Mouse (Mus musculus): Measurements from ENCODE around the gene Ccs. TPM values are rescaled to one million over a fixed set of nuclear protein-coding genes. Genes with fewer than 3 reads are reported as not detected.

Ccs gene
- polyA plus RNA-seq, 1 experiment from 2014 or later, result 44.9 TPM

- Histone ChIP-seq H3K4me1 (ENCODE audit: control insufficient read depth, insufficient read depth, low read length) (no peaks in the 10 kb centered on the region), H3K9ac (replicated peaks; ENCODE audit: low read length) (no peak overlapping the region), H3K4me2 (ENCODE audit: low read depth, low read length) (no peak overlapping the region), H3K36me3 (replicated peaks; ENCODE audit: control insufficient read depth, insufficient read depth, low read depth, low read length) (no peaks in the 10 kb centered on the region), H3K27ac (replicated peaks; ENCODE audit: low read depth, low read length) (no peak overlapping the region), H3K27me3 (ENCODE audit: control insufficient read depth, insufficient read depth, low read length) (no peaks in the 10 kb centered on the region; the same call in 1 of the 2 replicates), H3K4me3 (ENCODE audit: low read depth, low read length) (no peak overlapping the region), H3K9me3 (replicated peaks; ENCODE audit: control insufficient read depth, low read length) (no peaks in the 10 kb centered on the region)
- 40% methylated on average over 7 of the region's 7 CpGs for WGBS
- DNase-seq (ENCODE audit: low spot score), result peak; percentile 23
- no peak for ATAC-seq (replicated peaks; ENCODE audit: insufficient number of reproducible peaks, low FRiP score, low TSS enrichment, low read depth)
Observed at GRCm38 (mm10) chr19:4847490-4847889, 8.4 kb upstream of the Ccs start.

- DNase-seq (ENCODE audit: low spot score) (no peak), ATAC-seq (replicated peaks; ENCODE audit: insufficient number of reproducible peaks, low FRiP score, low TSS enrichment, low read depth) (no peak)
- Histone ChIP-seq H3K9ac (replicated peaks; ENCODE audit: low read length) (no peak overlapping the region), H3K36me3 (replicated peaks; ENCODE audit: control insufficient read depth, insufficient read depth, low read depth, low read length) (no peaks in the 10 kb centered on the region), H3K4me3 (ENCODE audit: low read depth, low read length) (no peak overlapping the region), H3K4me1 (ENCODE audit: control insufficient read depth, insufficient read depth, low read length) (no peaks in the 10 kb centered on the region), H3K27ac (replicated peaks; ENCODE audit: low read depth, low read length) (no peak overlapping the region), H3K9me3 (replicated peaks; ENCODE audit: control insufficient read depth, low read length) (no peaks in the 10 kb centered on the region), H3K4me2 (ENCODE audit: low read depth, low read length) (no peak overlapping the region), H3K27me3 (ENCODE audit: control insufficient read depth, insufficient read depth, low read length) (no peaks in the 10 kb centered on the region; the same call in 1 of the 2 replicates)
- WGBS, result 67% methylated on average over 2 of the region's 2 CpGs
Observed at GRCm38 (mm10) chr19:4845846-4846245, 6.7 kb upstream of the Ccs start.

GRCm38 (mm10) chr19:4842611-4843010, 3.5 kb upstream of the Ccs start:
- H3K4me1 ChIP-seq (ENCODE audit: control insufficient read depth, insufficient read depth, low read length), result no peaks in the 10 kb centered on the region
- DNase-seq (ENCODE audit: low spot score) (no peak), ATAC-seq (replicated peaks; ENCODE audit: insufficient number of reproducible peaks, low FRiP score, low TSS enrichment, low read depth) (no peak)
- H3K27ac ChIP-seq (replicated peaks; ENCODE audit: low read depth, low read length), result no peak overlapping the region
- 72% methylated on average over 2 of the region's 2 CpGs for WGBS
- peaks cover 3% of the 10 kb centered on the region for H3K27me3 ChIP-seq (ENCODE audit: control insufficient read depth, insufficient read depth, low read length)
- no peaks in the 10 kb centered on the region for H3K9me3 ChIP-seq (replicated peaks; ENCODE audit: control insufficient read depth, low read length)
- H3K36me3 ChIP-seq (replicated peaks; ENCODE audit: control insufficient read depth, insufficient read depth, low read depth, low read length), result no peaks in the 10 kb centered on the region
- H3K4me2 ChIP-seq (ENCODE audit: low read depth, low read length), result no peak overlapping the region
- H3K9ac ChIP-seq (replicated peaks; ENCODE audit: low read length), result no peak overlapping the region
- no peak overlapping the region for H3K4me3 ChIP-seq (ENCODE audit: low read depth, low read length)

GRCm38 (mm10) chr19:4840848-4841247, 1.7 kb upstream of the Ccs start:
- Histone ChIP-seq H3K27ac (replicated peaks; ENCODE audit: low read depth, low read length) (no peak overlapping the region), H3K4me2 (ENCODE audit: low read depth, low read length) (no peak overlapping the region), H3K36me3 (replicated peaks; ENCODE audit: control insufficient read depth, insufficient read depth, low read depth, low read length) (no peaks in the 10 kb centered on the region), H3K4me1 (ENCODE audit: control insufficient read depth, insufficient read depth, low read length) (no peaks in the 10 kb centered on the region), H3K4me3 (ENCODE audit: low read depth, low read length) (no peak overlapping the region), H3K9ac (replicated peaks; ENCODE audit: low read length) (no peak overlapping the region), H3K27me3 (ENCODE audit: control insufficient read depth, insufficient read depth, low read length) (peaks cover 3% of the 10 kb centered on the region), H3K9me3 (replicated peaks; ENCODE audit: control insufficient read depth, low read length) (no peaks in the 10 kb centered on the region)
- no peak for ATAC-seq (replicated peaks; ENCODE audit: insufficient number of reproducible peaks, low FRiP score, low TSS enrichment, low read depth)
- no peak for DNase-seq (ENCODE audit: low spot score)
- WGBS, result 84% methylated on average over 9 of the region's 9 CpGs

- 33% methylated on average over 10 of the region's 10 CpGs for WGBS
- ATAC-seq (replicated peaks; ENCODE audit: insufficient number of reproducible peaks, low FRiP score, low TSS enrichment, low read depth), result 0 out of 2 replicates have a peak, but pooled peaks have one; percentile 7
- H3K27ac ChIP-seq (replicated peaks; ENCODE audit: low read depth, low read length), result no peak overlapping the region
Observed at GRCm38 (mm10) chr19:4838526-4839140, 499 bp downstream of the Ccs start.

GRCm38 (mm10) chr19:4837049-4837448, 2.1 kb downstream of the Ccs start:
- Histone ChIP-seq H3K9ac (replicated peaks; ENCODE audit: low read length) (no peak overlapping the region), H3K27ac (replicated peaks; ENCODE audit: low read depth, low read length) (no peak overlapping the region), H3K4me2 (ENCODE audit: low read depth, low read length) (no peak overlapping the region), H3K9me3 (replicated peaks; ENCODE audit: control insufficient read depth, low read length) (no peaks in the 10 kb centered on the region), H3K27me3 (ENCODE audit: control insufficient read depth, insufficient read depth, low read length) (peaks cover 3% of the 10 kb centered on the region), H3K4me3 (ENCODE audit: low read depth, low read length) (no peak overlapping the region), H3K36me3 (replicated peaks; ENCODE audit: control insufficient read depth, insufficient read depth, low read depth, low read length) (no peaks in the 10 kb centered on the region), H3K4me1 (ENCODE audit: control insufficient read depth, insufficient read depth, low read length) (no peaks in the 10 kb centered on the region)
- WGBS, result 92% methylated on average over 6 of the region's 6 CpGs
- ATAC-seq (replicated peaks; ENCODE audit: insufficient number of reproducible peaks, low FRiP score, low TSS enrichment, low read depth), result no peak
- no peak for DNase-seq (ENCODE audit: low spot score)

More at GRCm38 (mm10) chr19:4838526-4839140, 499 bp downstream of the Ccs start:
- H3K27me3 ChIP-seq (ENCODE audit: control insufficient read depth, insufficient read depth, low read length), result peaks cover 3% of the 10 kb centered on the region
- H3K4me3 ChIP-seq (ENCODE audit: low read depth, low read length), result peak overlapping the region; percentile 64
- H3K9ac ChIP-seq (replicated peaks; ENCODE audit: low read length), result peak overlapping the region; percentile 79
- H3K4me1 ChIP-seq (ENCODE audit: control insufficient read depth, insufficient read depth, low read length), result no peaks in the 10 kb centered on the region
- no peaks in the 10 kb centered on the region for H3K9me3 ChIP-seq (replicated peaks; ENCODE audit: control insufficient read depth, low read length)
- H3K36me3 ChIP-seq (replicated peaks; ENCODE audit: control insufficient read depth, insufficient read depth, low read depth, low read length), result no peaks in the 10 kb centered on the region
- DNase-seq (ENCODE audit: low spot score), result peak; percentile 4
- peak overlapping the region; percentile 92 for H3K4me2 ChIP-seq (ENCODE audit: low read depth, low read length)

GRCm38 (mm10) chr19:4836096-4836495, 3.0 kb downstream of the Ccs start:
- DNase-seq (ENCODE audit: low spot score), result no peak
- 77% methylated on average over 2 of the region's 2 CpGs for WGBS
- Histone ChIP-seq H3K9me3 (replicated peaks; ENCODE audit: control insufficient read depth, low read length) (no peaks in the 10 kb centered on the region), H3K27me3 (ENCODE audit: control insufficient read depth, insufficient read depth, low read length) (peaks cover 3% of the 10 kb centered on the region), H3K27ac (replicated peaks; ENCODE audit: low read depth, low read length) (no peak overlapping the region), H3K36me3 (replicated peaks; ENCODE audit: control insufficient read depth, insufficient read depth, low read depth, low read length) (no peaks in the 10 kb centered on the region), H3K4me1 (ENCODE audit: control insufficient read depth, insufficient read depth, low read length) (no peaks in the 10 kb centered on the region), H3K4me3 (ENCODE audit: low read depth, low read length) (no peak overlapping the region), H3K9ac (replicated peaks; ENCODE audit: low read length) (no peak overlapping the region; the same call in 1 of the 2 replicates), H3K4me2 (ENCODE audit: low read depth, low read length) (no peak overlapping the region)
- ATAC-seq (replicated peaks; ENCODE audit: insufficient number of reproducible peaks, low FRiP score, low TSS enrichment, low read depth), result no peak

GRCm38 (mm10) chr19:4833977-4834376, 5.2 kb downstream of the Ccs start:
- H3K9me3 ChIP-seq (replicated peaks; ENCODE audit: control insufficient read depth, low read length), result no peaks in the 10 kb centered on the region
- DNase-seq (ENCODE audit: low spot score) (no peak), ATAC-seq (replicated peaks; ENCODE audit: insufficient number of reproducible peaks, low FRiP score, low TSS enrichment, low read depth) (no peak)
- WGBS, result 79% methylated on average over 8 of the region's 8 CpGs
- no peak overlapping the region for H3K4me2 ChIP-seq (ENCODE audit: low read depth, low read length)
- no peaks in the 10 kb centered on the region for H3K36me3 ChIP-seq (replicated peaks; ENCODE audit: control insufficient read depth, insufficient read depth, low read depth, low read length)
- H3K27ac ChIP-seq (replicated peaks; ENCODE audit: low read depth, low read length), result no peak overlapping the region
- no peaks in the 10 kb centered on the region for H3K27me3 ChIP-seq (ENCODE audit: control insufficient read depth, insufficient read depth, low read length)
- H3K4me1 ChIP-seq (ENCODE audit: control insufficient read depth, insufficient read depth, low read length), result no peaks in the 10 kb centered on the region
- H3K4me3 ChIP-seq (ENCODE audit: low read depth, low read length), result no peak overlapping the region
- H3K9ac ChIP-seq (replicated peaks; ENCODE audit: low read length), result no peak overlapping the region

Measured in embryonic facial prominence, embryonic 11.5 days (tissue).